Mouse (Mus musculus) heart, embryonic 10.5 days (tissue): ENCODE results near the gene Gm11555. TPM values are rescaled to one million over a fixed set of nuclear protein-coding genes. Genes with fewer than 3 reads are reported as not detected.
"Not testable (repeated sequence)": the region's sequence is repeated elsewhere in the genome, so short reads cannot be mapped to it uniquely, and the experiment has no call there.

ENCODE experiments used
- DNase-seq: peaks from one replicate; pipeline ENCODE4 v3.0.0-alpha.2; 2017; ENCODE audit warnings: low spot score
- H3K27ac ChIP-seq: fragments of 300-500 bp; sonication (generic); 2 replicates; pipeline ENCODE4 v1.5.1; 2016; ENCODE audit warnings: mild to moderate bottlenecking
- H3K27me3 ChIP-seq: fragments of 300-500 bp; sonication (generic); 2 replicates; pipeline ENCODE4 v1.6.1; 2016; ENCODE audit warnings: mild to moderate bottlenecking; ENCODE audit not compliant: poor library complexity, insufficient read depth, severe bottlenecking
- H3K36me3 ChIP-seq: fragments of 300-500 bp; sonication (generic); 2 replicates; pipeline ENCODE4 v1.6.1; 2016; ENCODE audit warnings: mild to moderate bottlenecking, moderate library complexity
- H3K4me1 ChIP-seq: fragments of 300-500 bp; sonication (generic); 2 replicates; pipeline ENCODE4 v1.6.1; 2016; ENCODE audit warnings: mild to moderate bottlenecking
- H3K4me3 ChIP-seq: fragments of 300-500 bp; sonication (generic); 2 replicates; pipeline ENCODE4 v1.5.1; 2016; ENCODE audit warnings: mild to moderate bottlenecking, moderate library complexity
- H3K9me3 ChIP-seq: fragments of 300-500 bp; sonication (generic); 2 replicates; pipeline ENCODE4 v1.6.1; 2016; ENCODE audit warnings: mild to moderate bottlenecking, moderate library complexity
- WGBS: fragments of 180-500 bp; shearing (Covaris S2); methylation state at CpG from one replicate; pipeline ENCODE4 v1.1.7; 2016; 5-methylcytosine and 5-hydroxymethylcytosine counted together
- polyA plus RNA-seq: library from polyadenylated mRNA; unstranded; fragments of >200 nt; fragmentation: Nextera tagmentation; extraction: Ambion mirVana; gene quantifications from 2 replicates; pipeline ENCODE4 v1.2.1, GENCODE M21; 2016

Gene Gm11555
- not detected in 2 replicates for polyA plus RNA-seq

GRCm38 (mm10) chr11:99650136-99650535, at the start of gene Gm11555:
Gene Gm11555 (minus strand): TSS chr11:99650236.
- no peaks in the 10 kb centered on the region for H3K9me3 ChIP-seq
- H3K27me3 ChIP-seq, result no peaks in the 10 kb centered on the region
- WGBS, result 68% methylated on average over 2 of the region's 2 CpGs
- no peaks in the 10 kb centered on the region for H3K36me3 ChIP-seq
- H3K4me1 ChIP-seq, result no peaks in the 10 kb centered on the region
- no peak within 1 kb of the TSS for H3K4me3 ChIP-seq
- DNase-seq, result no peak
- no peak within 1 kb of the TSS for H3K27ac ChIP-seq

GRCm38 (mm10) chr11:99690463-99690862, 40.4 kb upstream of the Gm11555 start, which contains the start of gene Gm14190:
Gene Gm14190 (minus strand): TSS chr11:99690740.
- Histone ChIP-seq H3K27me3 (0 out of 2 replicates have a peak, but pooled peaks cover 3% of the 10 kb centered on the region), H3K4me1 (no peaks in the 10 kb centered on the region), H3K27ac (no peak within 1 kb of the TSS), H3K36me3 (no peaks in the 10 kb centered on the region), H3K4me3 (no peak within 1 kb of the TSS), H3K9me3 (no peaks in the 10 kb centered on the region)
- no peak for DNase-seq
- WGBS, result 68% methylated on average over 1 of the region's 1 CpGs

- H3K9me3 ChIP-seq, H3K4me1 ChIP-seq, H3K27me3 ChIP-seq, H3K4me3 ChIP-seq, DNase-seq, H3K36me3 ChIP-seq, H3K27ac ChIP-seq: not testable (repeated sequence)
- WGBS, result 62% methylated on average over 1 of the region's 1 CpGs
These were observed 35.2 kb upstream of the Gm11555 start for GRCm38 (mm10) chr11:99685235-99685634.

- no peak for DNase-seq
- Histone ChIP-seq H3K4me1 (no peaks in the 10 kb centered on the region), H3K4me3 (no peak overlapping the region), H3K9me3 (no peaks in the 10 kb centered on the region), H3K27ac (no peak overlapping the region), H3K36me3 (no peaks in the 10 kb centered on the region), H3K27me3 (no peaks in the 10 kb centered on the region)
- WGBS, result 87% methylated on average over 2 of the region's 2 CpGs
These were observed 33.4 kb upstream of the Gm11555 start for GRCm38 (mm10) chr11:99683481-99683880.

GRCm38 (mm10) chr11:99665860-99666259, 15.8 kb upstream of the Gm11555 start, which contains the start of gene Krtap4-6:
Gene Krtap4-6 (minus strand): TSS chr11:99665960.
- 0 out of 2 replicates have a peak, but pooled peaks cover 5% of the 10 kb centered on the region for H3K27me3 ChIP-seq
- H3K4me1 ChIP-seq, result peaks cover 3% of the 10 kb centered on the region; the same call in 1 of the 2 replicates
- no peak within 1 kb of the TSS for H3K4me3 ChIP-seq
- no peak for DNase-seq
- H3K36me3 ChIP-seq, result no peaks in the 10 kb centered on the region
- no peak within 1 kb of the TSS for H3K27ac ChIP-seq
- H3K9me3 ChIP-seq, result no peaks in the 10 kb centered on the region

GRCm38 (mm10) chr11:99662802-99663201, 12.8 kb upstream of the Gm11555 start:
- H3K4me1 ChIP-seq, result peaks cover 3% of the 10 kb centered on the region; the same call in 1 of the 2 replicates
- H3K4me3 ChIP-seq, result no peak overlapping the region
- H3K36me3 ChIP-seq, result no peaks in the 10 kb centered on the region
- no peaks in the 10 kb centered on the region for H3K9me3 ChIP-seq
- 0 out of 2 replicates have a peak, but pooled peaks cover 5% of the 10 kb centered on the region for H3K27me3 ChIP-seq
- no peak for DNase-seq
- WGBS, result 83% methylated on average over 10 of the region's 10 CpGs
- H3K27ac ChIP-seq, result no peak overlapping the region

- H3K27me3 ChIP-seq, result no peaks in the 10 kb centered on the region
- no peak overlapping the region for H3K27ac ChIP-seq
- peaks cover 3% of the 10 kb centered on the region; the same call in 1 of the 2 replicates for H3K4me1 ChIP-seq
- no peak overlapping the region for H3K4me3 ChIP-seq
- 83% methylated on average over 4 of the region's 4 CpGs for WGBS
- DNase-seq, result no peak
- no peaks in the 10 kb centered on the region for H3K36me3 ChIP-seq
- H3K9me3 ChIP-seq, result no peaks in the 10 kb centered on the region
These were observed 9.2 kb upstream of the Gm11555 start for GRCm38 (mm10) chr11:99659256-99659655.

- not testable (repeated sequence) for H3K4me3 ChIP-seq, H3K27ac ChIP-seq, H3K27me3 ChIP-seq, H3K4me1 ChIP-seq, H3K36me3 ChIP-seq, DNase-seq, H3K9me3 ChIP-seq
- 57% methylated on average over 10 of the region's 10 CpGs for WGBS
These were observed 8.5 kb upstream of the Gm11555 start, which contains the start of gene Gm11563 for GRCm38 (mm10) chr11:99658467-99659010. Gene Gm11563 (minus strand): TSS chr11:99658960.

GRCm38 (mm10) chr11:99657051-99657450, 7.0 kb upstream of the Gm11555 start:
- H3K9me3 ChIP-seq, result no peaks in the 10 kb centered on the region
- H3K27me3 ChIP-seq, result no peaks in the 10 kb centered on the region
- H3K36me3 ChIP-seq, result no peaks in the 10 kb centered on the region
- no peaks in the 10 kb centered on the region for H3K4me1 ChIP-seq
- 56% methylated on average over 5 of the region's 5 CpGs for WGBS
- no peak overlapping the region for H3K4me3 ChIP-seq
- no peak overlapping the region for H3K27ac ChIP-seq
- DNase-seq, result no peak

GRCm38 (mm10) chr11:99646444-99646843, 3.6 kb downstream of the Gm11555 start:
- H3K27me3 ChIP-seq, result peaks cover 6% of the 10 kb centered on the region; the same call in 1 of the 2 replicates
- H3K36me3 ChIP-seq, result no peaks in the 10 kb centered on the region
- H3K4me3 ChIP-seq, result no peak overlapping the region
- H3K27ac ChIP-seq, result no peak overlapping the region
- DNase-seq, result no peak
- WGBS, result 80% methylated on average over 15 of the region's 15 CpGs
- H3K9me3 ChIP-seq, result no peaks in the 10 kb centered on the region
- no peaks in the 10 kb centered on the region for H3K4me1 ChIP-seq

- H3K9me3 ChIP-seq, result no peaks in the 10 kb centered on the region
These were observed 5.7 kb downstream of the Gm11555 start for GRCm38 (mm10) chr11:99644351-99644750.

GRCm38 (mm10) chr11:99643635-99644139, 6.3 kb downstream of the Gm11555 start, which contains the start of gene Krtap4-7:
Gene Krtap4-7 (minus strand): TSS chr11:99644089.
- not testable (repeated sequence) for H3K27ac ChIP-seq, H3K9me3 ChIP-seq, H3K27me3 ChIP-seq, H3K4me1 ChIP-seq, H3K36me3 ChIP-seq, DNase-seq, H3K4me3 ChIP-seq
- 79% methylated on average over 9 of the region's 9 CpGs for WGBS

More at GRCm38 (mm10) chr11:99644351-99644750, 5.7 kb downstream of the Gm11555 start:
- H3K27me3 ChIP-seq, result peaks cover 6% of the 10 kb centered on the region; the same call in 1 of the 2 replicates
- no peaks in the 10 kb centered on the region for H3K4me1 ChIP-seq
- H3K4me3 ChIP-seq, result no peak overlapping the region
- no peaks in the 10 kb centered on the region for H3K36me3 ChIP-seq
- no peak overlapping the region for H3K27ac ChIP-seq
- DNase-seq, result no peak
- 80% methylated on average over 3 of the region's 3 CpGs for WGBS

- H3K4me1 ChIP-seq, result no peaks in the 10 kb centered on the region
- 30% methylated on average over 1 of the region's 1 CpGs for WGBS
- no peak for DNase-seq
- H3K27ac ChIP-seq, result no peak overlapping the region
- peaks cover 6% of the 10 kb centered on the region; the same call in 1 of the 2 replicates for H3K27me3 ChIP-seq
- H3K4me3 ChIP-seq, result no peak overlapping the region
- no peaks in the 10 kb centered on the region for H3K9me3 ChIP-seq
- no peaks in the 10 kb centered on the region for H3K36me3 ChIP-seq
These were observed 9.1 kb downstream of the Gm11555 start for GRCm38 (mm10) chr11:99640926-99641325.
